Mouse (Mus musculus): ENCODE measurements around the gene Arhgap40.

The Arhgap40 gene

DNA sequence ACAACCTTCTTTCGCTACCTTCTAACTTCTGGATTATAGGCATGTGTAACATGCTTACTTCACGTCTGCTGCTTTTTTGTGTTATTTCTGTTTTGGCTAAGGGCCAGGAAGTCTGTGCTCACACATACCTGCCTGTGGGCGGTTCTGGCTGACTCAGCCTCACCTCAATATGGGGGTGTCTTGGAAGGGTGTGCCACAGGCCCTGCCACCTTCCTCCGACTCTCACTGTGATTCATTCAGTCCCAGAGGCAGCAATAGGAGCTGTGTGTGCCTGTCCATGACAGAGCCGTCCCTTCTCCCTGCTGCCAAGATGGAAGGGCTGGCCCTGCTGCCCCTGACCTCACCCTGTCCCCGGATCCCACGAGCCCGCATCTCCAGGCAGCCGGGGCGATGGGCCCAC lies at the start of gene Arhgap40:
Arhgap40 (plus strand) TSS at position 269 of the 400 bp plus-strand sequence.
- no peak for DNase-seq (ENCODE audit: low spot score in 2 of 2)

DNA sequence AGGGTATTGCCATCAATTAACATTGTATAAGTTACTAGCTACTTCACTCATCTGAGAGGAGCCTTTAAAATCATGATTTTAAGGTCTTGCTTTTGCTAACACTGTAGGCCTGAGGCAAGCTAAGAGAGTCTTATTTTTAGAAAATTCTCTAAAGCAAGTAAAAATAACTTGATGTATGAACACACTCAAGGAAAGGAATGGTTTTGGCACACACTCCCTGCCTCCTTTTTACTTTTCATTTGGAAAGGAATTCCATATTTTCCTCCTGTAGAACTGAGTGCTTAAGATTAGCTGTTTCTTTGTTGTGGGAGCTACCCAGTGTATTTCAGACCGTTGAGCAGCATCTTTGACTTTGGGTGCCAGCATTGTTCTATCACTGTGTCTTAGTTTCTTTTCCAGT lies 38.4 kb upstream of the Arhgap40 start:
- DNase-seq (ENCODE audit: low spot score in 2 of 2): no peak

DNA sequence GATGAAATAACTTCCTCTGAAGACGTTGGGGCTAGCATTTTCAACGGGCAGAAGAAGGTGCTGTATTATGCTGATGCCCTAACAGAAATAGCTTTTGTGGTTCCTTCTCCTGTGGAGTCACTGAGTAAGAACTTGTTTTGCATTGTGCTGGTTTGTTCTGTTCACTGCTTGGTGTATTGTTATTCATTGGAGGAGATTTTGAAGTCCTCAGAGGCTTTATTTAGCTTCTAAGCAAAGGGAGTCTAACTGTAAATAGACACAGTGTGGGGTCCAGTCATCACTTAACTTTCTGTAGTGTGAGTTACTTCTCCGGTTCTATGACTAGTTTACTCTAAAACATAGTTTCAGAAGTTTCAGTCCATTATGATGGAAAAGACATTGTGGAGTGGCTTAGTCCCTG lies 35.0 kb upstream of the Arhgap40 start:
- DNase-seq (ENCODE audit: low spot score in 2 of 2): no peak

DNA sequence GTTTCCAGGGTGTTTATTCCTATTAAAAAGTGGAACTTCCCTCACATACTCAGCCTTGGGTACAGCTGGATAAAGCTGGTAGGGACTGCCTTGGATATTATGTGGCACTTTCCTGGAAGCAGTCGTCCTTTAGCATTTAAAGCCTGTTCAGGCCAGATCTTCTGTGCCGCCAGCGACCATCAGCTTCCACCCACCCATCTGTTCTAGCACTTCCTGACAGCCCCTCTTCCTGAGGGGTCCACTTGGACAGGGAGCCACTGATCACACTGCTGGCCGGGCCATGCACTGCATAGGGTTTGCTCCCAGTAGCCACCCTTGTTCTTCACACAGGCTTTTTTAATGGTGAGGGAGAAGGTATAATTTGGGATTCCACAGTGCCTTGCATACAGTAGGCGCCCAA lies 14.1 kb upstream of the Arhgap40 start:
- no peak for DNase-seq (ENCODE audit: low spot score in 2 of 2)

DNA sequence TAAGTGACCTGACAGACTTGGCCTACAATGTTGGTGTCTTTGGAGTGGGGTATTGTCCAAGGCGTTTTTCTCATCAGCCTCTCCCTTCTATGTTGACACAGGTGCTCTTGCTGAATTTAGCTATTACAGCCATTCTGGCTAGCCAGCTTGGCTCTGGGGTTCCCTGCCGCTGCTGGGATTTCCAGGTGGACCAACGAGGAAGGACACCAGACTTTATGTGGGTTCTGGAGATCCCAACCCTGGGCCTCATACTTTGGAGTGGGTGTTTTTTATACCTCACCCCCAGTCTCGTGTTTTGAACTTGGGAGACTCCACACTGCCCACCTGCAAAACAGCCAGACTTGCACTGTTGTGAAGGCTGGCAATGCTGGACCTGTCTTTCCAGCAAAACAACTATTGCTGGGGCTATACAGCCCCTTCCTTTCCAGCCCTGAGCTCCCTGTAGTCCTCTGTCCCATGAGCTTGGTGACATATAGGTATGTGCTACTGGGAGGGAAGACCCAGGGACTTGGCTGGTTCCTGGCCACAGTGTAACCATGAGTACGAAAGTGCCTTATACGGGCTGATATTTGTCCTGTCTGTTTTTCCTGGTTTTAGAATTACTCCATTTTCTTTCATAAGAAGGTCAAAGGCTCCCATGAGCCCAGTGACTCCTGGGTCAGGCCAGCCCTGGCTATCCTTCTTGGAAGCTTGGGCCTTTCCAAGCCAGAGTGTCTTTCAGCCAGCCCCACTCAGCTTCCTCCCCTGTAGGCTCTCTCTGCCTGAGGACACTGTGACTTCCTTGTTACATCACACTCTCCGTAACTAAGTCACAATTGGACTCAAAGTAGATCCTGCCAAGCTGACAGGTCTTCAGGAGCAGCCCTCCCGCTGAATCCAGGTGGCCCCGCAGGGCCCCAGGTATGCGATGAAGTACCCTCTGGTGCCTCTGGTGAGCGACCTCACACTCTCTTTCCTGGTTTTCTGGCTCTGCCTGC lies 10.5 kb upstream of the Arhgap40 start, which contains the start of gene Adig:
Adig (plus strand) TSS at position 777 of the 977 bp plus-strand sequence.
- DNase-seq (ENCODE audit: low spot score in 2 of 2): no peak

DNA sequence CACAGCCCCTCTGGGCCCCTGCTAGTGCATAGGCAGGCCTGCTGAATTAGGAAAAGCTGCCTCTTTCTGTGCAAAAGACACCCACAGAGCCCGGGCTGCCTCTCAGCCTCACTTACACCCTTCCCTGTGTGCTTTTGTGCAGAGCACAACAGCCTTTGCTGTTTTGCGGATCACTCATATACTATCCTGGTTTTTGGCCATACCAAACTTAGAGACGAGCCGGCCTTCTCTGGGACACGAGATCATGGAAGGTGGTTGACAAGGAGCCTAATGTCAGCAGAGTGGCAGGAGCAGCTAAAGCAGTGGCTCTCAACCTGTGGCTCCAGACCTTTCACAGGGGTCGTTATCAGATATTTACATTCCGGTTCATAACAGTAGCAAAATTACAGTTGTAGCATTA lies 9.4 kb upstream of the Arhgap40 start:
- no peak for DNase-seq (ENCODE audit: low spot score in 2 of 2)

DNA sequence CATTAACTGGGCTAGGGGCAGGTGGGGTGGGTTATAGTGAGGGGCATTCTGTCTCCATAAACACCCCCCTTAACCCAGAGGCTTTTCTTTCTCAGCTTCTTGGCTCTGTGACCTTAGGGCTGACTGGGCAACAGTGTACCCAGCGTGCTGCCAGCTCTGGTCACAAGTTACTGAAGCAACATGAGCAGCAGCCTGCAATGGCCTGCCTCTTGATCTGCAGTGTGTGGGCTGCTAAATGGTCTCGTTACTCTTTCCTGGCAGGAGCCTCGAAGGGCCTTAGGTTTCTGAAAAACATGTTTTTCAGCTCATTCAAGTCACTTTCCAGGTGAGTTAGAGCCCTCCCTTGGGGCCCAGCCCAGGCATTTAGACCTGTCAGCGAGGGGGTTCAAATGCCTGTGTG lies 8.9 kb upstream of the Arhgap40 start:
- DNase-seq (ENCODE audit: low spot score in 2 of 2): no peak

DNA sequence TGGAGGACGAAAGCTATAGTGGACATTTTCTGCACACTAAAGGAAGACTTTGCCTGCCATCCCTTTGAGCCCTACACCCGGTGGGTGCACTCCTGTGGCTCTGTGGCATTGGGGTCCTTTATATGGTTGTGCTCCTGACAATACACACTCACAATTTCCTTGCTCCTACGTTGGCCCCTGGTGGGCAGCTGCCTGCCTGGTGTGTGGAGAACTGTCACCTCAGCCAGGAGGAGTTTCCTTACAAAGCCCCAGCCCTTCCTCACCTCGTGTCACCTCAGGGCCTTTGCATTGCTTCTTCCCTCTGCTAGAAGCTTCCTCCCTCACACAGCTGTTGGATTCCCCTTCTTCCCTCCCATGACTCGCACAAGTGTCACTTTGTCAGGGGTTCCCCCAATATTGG lies 6.1 kb upstream of the Arhgap40 start:
- DNase-seq (ENCODE audit: low spot score in 2 of 2): no peak

DNA sequence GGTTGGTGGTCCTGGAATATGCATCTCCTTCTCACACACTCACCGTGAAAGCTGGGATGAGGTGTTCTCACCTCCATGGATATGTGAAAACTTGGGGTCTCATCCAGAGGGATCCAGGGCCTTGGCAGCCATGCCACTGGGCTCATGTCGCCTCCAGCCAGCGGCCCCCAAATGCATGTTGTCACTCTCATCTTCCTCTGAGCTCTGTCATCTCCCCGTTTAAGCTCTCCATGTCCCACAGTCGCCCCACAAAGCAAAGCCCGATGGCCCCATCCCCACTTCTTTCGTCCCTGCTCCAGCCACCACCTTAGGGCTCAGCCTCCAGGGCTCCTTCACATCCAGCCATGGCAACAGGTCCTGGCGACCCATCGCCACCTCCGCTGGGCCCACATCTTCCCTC lies 5.5 kb upstream of the Arhgap40 start:
- no peak for DNase-seq (ENCODE audit: low spot score in 2 of 2)

DNA sequence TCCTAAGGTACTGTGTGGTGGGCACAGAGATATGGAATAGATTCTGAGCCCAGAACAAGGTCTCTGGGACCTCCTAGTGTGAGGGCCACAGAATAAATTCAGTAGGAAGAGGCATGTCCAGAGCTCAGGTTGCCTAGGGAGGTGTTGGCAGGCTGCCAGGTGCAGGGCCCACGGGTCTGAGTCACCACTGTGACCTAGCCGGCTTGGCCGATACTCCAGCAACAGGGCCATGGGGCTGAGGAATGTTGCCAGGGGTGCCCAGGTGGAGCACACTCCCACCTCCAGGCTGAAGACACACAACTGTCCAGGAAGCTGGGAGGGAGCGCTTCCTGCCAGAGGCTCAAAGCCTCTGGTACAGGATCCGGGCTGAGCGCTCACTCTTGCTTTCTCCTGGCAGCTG lies 1.9 kb upstream of the Arhgap40 start:
- DNase-seq (ENCODE audit: low spot score in 2 of 2): no peak

DNA sequence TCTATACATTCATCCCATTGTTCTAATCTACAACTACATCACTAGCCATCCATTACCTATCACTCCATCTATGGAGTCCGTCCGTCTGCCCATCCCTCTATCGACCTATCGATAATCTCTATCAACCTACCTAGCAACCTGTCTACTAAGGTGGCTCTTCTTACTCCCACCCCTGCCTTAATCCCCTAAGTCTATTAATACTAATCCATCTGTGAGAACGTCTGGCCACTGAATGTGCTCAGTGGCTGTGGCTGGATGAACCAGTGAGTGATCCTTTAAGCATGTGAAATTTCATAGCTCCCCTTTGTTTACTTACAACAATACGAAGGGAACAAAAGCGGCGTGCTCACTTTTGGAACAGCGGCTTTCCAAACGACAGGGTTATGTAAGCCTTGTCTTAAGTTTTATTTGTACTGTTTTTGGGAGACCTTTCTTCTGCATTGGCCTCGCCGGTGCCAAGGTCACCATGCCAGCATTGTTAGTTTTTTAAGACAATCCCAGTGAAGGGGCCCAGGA lies 1.3 kb downstream of the Arhgap40 start:
- DNase-seq (ENCODE audit: low spot score in 2 of 2): no peak

DNA sequence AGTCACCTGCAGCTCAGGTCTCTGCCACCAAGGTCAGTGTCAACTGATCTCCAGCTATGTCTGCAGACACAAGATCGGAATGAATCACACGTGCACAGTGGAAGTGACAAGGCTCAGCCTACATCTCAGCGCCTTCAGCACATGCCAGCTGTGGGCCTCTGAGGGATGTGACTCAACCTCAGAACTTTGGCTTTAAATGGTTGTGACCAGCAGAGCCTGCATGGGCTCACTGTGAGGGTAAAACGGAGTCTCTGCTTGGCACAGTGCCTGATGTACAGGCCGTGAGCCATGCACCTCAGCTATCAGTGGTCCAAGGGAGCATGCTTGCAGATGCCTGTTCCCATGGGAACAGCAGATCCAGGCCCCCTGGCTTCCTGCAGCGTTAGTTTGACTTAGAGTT lies 6.0 kb downstream of the Arhgap40 start:
- DNase-seq (ENCODE audit: low spot score in 2 of 2): no peak

DNA sequence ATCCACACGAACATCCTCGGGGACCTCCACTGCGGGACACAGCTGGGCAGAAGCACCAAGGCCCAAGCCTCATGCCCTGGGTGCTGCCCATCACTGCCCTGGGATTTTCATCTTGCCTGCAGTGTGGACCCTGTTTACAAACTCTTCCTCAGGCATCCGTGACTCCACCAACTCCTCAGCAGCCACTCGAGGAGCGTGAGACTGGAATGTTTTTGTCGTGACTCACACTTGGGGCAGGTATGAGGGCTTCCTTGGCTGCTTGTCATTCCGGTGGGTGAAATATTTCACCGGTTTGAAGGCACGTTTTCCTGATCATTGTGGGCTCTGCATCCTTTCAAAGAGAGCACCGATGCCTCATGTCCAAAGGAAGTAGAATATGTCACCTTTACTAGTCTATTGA lies 6.5 kb downstream of the Arhgap40 start:
- DNase-seq (ENCODE audit: low spot score in 2 of 2): no peak

DNA sequence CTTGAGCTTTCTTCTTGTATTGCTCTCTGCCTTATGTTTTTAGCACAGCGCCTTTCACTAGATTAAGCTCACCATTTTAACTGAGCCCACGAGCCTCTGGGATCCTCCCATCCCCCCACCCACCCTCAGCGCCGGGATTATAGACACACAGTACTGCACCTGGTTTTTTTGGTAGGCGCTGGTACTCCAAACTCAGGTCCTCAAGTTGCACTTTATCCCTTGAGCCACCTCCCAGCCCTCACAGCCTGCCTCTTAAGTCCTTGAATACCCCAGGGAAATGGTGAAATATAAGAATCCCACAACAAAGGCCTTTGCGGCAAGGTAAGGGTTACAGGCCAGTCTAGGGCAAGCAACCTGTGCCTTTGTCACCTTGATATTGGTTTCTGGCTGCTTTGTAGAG lies 7.2 kb downstream of the Arhgap40 start:
- DNase-seq (ENCODE audit: low spot score in 2 of 2): no peak

DNA sequence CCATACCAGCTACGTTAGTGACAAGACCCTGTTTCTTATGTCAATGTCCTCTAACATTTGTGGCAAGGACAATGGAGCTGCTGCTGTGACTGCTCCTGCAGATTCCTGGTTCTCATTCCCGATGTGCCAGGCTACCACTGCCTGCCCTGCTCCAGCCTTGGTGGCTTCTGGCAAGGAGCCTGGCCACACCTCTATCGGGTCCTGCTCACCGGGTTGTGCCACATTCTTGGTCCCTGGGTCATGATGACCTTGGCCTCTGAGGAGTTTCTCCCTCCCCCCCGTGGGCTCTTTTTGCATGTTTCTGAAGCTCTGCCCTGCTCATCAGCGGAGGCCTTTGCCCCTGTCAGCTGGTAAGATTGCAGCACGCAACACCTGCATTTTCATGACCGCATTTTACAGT lies 10.5 kb downstream of the Arhgap40 start:
- no peak for DNase-seq (ENCODE audit: low spot score in 2 of 2)

DNA sequence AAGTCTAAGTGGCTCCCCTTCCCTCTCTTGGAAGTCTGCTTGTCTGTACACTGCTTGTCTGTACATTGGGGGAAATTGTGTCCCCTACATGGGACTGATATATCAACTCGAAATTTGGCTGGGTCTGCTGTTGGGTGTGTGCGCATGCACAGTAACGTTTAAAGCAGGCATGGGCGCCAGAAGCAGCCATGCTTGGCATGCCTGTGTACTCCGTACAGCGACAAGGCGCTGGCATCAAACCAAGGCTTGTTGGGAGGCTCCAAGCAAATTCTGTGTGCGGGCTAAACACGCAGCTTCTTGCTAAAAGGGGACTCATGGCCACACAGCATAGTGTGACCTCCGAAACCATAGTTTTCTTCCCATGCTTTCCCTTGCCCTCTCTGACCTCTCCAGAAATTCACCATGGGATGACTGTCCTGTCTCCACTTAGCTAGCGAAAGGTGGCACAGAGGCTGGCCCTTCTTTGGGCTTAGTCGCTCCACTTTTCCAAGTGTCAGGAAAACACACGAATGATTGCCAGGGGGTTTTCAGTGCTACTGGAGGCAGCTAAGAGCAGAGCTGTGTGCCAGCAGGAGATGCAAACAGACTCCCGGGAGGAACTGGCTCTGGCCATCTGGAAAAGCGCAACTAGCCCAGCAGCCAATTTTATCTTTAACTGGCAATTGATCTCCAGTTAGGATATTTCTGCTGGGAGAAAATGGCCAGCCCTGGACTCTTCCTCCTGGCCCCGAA lies 11.7 kb downstream of the Arhgap40 start:
- DNase-seq (ENCODE audit: low spot score in 2 of 2): no peak

DNA sequence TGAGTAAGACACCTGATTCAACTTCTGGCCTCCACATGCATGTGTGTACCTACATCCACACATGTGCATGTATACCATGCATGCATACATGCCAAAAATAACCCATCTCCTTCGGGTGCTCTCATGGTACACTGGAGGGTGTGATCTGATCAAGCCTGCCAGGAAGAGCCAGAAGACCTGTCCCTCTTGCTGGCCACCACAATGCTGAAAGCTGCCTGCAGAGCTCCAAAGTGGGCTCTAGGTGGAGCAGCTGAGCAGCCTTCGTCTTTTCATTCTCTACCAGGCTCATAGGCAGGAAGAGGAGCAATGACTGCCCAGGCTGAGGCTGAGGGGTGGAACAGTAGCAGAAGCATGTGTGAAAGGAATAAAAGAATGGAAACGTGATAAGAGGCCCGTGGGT lies 21.5 kb downstream of the Arhgap40 start:
- DNase-seq (ENCODE audit: low spot score in 2 of 2): peak in 1 of 2 experiments; percentile 58

DNA sequence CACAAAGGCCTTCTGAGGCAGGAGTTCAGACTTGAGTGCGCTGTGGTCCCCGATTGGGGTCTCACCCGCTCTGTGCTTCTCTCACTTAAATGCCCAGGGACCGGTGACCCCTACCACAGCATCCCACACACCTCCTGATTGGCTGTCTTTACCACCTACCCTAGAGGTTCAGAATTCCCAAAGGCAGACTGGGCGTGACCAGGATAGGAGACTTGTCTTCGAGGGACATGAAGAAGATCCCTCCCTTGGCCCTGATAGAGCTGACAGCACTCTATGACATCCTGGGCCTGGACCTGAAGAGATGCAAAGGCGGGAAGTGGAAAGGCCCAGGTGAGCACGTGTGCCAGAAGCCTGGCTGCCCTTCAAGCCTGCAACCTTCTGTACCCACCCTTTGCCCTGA lies 22.0 kb downstream of the Arhgap40 start:
- DNase-seq (ENCODE audit: low spot score in 2 of 2): no peak

DNA sequence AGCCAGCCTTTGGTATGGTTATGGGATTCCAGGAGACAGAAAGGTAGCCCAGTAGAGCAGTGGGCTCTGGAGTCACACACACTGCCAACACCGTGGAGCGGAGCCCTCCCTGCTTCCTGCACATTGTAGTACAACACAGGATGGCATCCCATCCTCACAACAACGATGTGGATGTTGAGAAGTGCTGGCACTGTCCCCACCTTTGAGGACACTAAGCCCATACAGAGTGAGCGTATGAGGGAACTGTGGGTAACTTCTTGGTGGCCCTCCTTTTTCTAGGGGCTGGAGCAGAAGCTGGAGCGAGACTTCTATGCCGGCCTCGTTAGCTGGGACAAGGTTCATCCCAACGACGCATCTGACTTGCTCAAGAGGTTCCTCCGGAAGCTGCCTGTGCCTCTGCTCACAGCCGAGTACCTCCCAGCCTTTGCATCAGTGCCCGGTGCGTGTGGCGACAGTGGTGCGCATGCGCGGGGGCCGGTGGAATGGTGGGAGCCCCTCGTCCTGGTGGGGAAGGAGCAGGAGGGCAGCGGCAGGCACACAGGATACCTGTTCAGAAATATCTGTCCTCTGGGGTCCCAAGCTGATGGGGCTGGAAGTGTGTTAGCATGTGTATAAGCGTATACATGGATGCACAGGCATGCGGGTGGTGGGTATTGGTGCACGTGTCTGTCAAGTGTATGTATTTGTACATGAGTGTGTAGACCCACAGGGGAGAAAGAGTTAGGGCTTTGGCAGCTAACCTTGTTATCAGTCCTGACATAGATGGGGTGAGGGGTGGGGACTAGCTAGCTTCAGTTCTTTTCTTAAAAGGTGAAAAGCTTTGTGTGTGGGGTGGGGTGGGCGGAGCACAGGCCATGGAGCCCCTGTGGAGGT lies 27.1 kb downstream of the Arhgap40 start:
- no peak for DNase-seq (ENCODE audit: low spot score in 2 of 2)

DNA sequence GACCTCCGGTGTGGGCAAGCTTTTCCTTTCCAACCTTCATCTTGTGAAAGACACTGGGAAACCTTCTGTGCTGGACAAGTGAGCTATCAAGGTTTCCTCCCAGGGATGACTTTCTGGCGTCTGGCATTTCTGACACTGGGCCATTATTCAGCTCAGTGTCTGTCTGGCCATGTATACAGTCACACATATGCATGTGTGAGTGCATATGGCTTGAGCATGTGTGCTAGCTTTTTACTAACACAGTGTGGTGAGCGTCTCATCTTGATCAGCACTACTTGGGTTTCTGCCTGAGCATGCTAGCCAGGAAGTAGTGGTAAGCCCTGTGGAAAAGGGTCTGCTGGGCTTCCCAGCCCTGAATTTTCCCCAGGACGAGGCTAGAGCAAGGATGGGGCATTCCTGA lies 28.7 kb downstream of the Arhgap40 start:
- no peak for DNase-seq (ENCODE audit: low spot score in 2 of 2)

DNA sequence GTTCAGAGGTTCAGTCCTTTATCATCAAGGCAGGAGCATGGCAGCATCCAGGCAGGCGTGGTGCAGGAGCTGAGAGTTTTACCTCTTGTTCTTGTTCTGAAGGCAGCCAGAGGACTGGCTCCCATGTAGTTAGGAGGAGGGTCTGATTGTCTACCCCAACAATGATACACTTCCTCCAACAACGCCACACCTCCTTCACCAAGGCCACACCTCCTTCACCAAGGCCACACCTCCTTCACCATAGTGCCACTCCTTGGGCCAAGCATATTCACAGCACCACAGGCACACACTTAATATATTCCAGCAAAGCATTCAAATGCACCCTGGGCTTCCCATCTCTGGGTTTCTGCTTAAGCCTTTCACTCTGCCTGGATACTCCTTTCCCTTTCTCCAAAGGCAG lies 32.7 kb downstream of the Arhgap40 start:
- no peak for DNase-seq (ENCODE audit: low spot score in 2 of 2)

DNA sequence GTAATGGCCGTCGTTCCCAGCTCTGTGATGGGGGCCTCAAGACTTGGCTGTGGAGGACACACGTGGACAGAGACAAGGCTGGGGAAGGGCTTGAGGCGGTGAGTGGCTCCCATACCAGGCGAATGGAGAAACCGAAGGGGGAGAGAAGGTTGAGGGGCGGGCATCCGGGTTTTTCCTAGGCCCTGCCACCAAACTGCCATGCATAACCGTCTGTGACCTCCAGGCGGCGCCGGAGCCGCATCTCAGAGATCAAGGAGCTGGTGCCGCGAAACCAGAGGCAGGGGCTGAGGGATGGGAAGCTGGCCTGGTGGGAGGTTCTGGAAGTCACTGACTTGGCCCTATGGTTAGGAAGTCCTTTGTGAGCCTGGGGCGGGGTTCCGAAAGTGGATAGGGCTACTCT lies 34.2 kb downstream of the Arhgap40 start:
- DNase-seq (ENCODE audit: low spot score in 2 of 2): peak; percentile 68 to 82

Data from frontal cortex, postnatal 10 days (tissue).